Mouse (Mus musculus) sigmoid colon, adult 10 weeks (tissue): ENCODE data around the gene Btbd35f26. TPM values are rescaled to one million over a fixed set of nuclear protein-coding genes. Genes with fewer than 3 reads are reported as not detected.

Source experiments
- polyA plus RNA-seq: library from polyadenylated mRNA; stranded (reverse); fragments of 350-450 nt; fragmentation: Illumina TruSeq; extraction: RNeasy Lipid Tissue Mini Kit (QIAGEN cat#74804); gene quantifications from one replicate; pipeline ENCODE4 v1.2.3, GENCODE M21; 2014; ENCODE audit warnings: low read depth, low replicate concordance

Btbd35f26 gene
- not detected for polyA plus RNA-seq

DNA sequence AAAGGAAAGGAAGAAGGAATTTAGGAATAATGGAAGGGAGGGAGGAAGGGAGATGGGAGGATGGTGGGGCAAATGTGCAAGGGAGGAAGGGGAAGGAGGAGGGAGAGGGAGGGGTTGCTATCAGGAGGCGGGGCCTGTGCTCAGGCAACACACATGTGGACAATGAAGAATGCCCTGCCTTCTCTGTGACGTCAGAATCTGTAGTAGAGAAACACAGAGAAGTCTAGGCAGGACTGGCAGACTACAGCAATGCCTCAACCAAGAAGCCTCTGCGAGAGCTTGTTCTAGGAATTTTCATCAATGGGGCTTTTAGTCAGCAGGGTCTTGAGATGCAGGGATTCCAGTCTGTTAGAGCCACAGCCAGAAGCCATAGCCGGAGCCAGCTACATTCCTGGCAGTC lies at the start of gene Btbd35f26:
Btbd35f26 (plus strand) TSS at position 301 of the 400 bp plus-strand sequence.

DNA sequence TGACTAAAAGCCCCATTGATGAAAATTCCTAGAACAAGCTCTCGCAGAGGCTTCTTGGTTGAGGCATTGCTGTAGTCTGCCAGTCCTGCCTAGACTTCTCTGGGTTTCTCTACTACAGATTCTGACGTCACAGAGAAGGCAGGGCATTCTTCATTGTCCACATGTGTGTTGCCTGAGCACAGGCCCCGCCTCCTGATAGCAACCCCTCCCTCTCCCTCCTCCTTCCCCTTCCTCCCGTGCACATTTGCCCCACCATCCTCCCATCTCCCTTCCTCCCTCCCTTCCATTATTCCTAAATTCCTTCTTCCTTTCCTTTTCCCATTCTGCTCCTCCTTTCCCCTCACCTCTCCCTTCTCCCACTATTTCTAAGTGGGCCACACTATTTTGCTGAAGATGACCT lies 47.6 kb downstream of the Btbd35f26 start, which contains the start of gene Btbd35f19:
Btbd35f19 (minus strand) TSS at position 101 of the 400 bp plus-strand sequence.

Other genes starting within 250 kb of the Btbd35f26 start
- not detected for gene Btbd35f29, start 218.8 kb upstream of the Btbd35f26 start, polyA plus RNA-seq
- gene Spin2f, start 82.6 kb upstream of the Btbd35f26 start, polyA plus RNA-seq = not detected
- not detected for gene Btbd35f19, start 47.5 kb downstream of the Btbd35f26 start, polyA plus RNA-seq
- gene Gm21883, start 237.8 kb downstream of the Btbd35f26 start, polyA plus RNA-seq = not detected